Comparison of ENCODE assay signal across 20 mouse cellular contexts in genomic region chr5:96608036-96608435, GRCm38 (mm10).
DNase-seq lines count a peak whose midpoint lies in the region; ATAC-seq lines count a peak whose summit lies in the region.
"Had no signal": no experiment of that assay in that cellular context is flagged by ENCODE, and none has a peak within 500 bp of the region (broad histone marks: within the 10 kb centered on the region; RNA-seq: fewer than 3 reads in every experiment).

No protein-coding gene starts in this region.

- H3K9me3 ChIP-seq in limb, embryonic 15.5 days = no peaks in the 10 kb centered on the region
- H3K9me3 ChIP-seq in limb, embryonic 10.5 days (replicated peaks) = no peaks in the 10 kb centered on the region
- H3K9me3 ChIP-seq in midbrain, embryonic 16.5 days (replicated peaks; ENCODE audit: control insufficient read depth, low read length, poor library complexity, severe bottlenecking) = no peaks in the 10 kb centered on the region
- H3K9me3 ChIP-seq: hindbrain, embryonic 15.5 days; limb, embryonic 13.5 days; liver, embryonic 13.5 days; midbrain, embryonic 12.5 days had no signal

- H3K4me2 ChIP-seq in limb, embryonic 15.5 days = no peak overlapping the region
- H3K4me2 ChIP-seq in midbrain, embryonic 16.5 days (ENCODE audit: low read length) = no peak overlapping the region
- H3K4me2 ChIP-seq: hindbrain, embryonic 15.5 days; limb, embryonic 13.5 days; liver, embryonic 13.5 days; midbrain, embryonic 12.5 days had no signal

- H3K4me1 ChIP-seq in limb, embryonic 15.5 days = peaks cover 5% of the 10 kb centered on the region; the same call in 1 of the 2 replicates
- H3K4me1 ChIP-seq in limb, embryonic 10.5 days = peaks cover 18% of the 10 kb centered on the region; the same call in 1 of the 2 replicates
- H3K4me1 ChIP-seq in midbrain, embryonic 16.5 days (ENCODE audit: control insufficient read depth, insufficient read depth, low read length) = peaks cover 2% of the 10 kb centered on the region; the same call in 1 of the 2 replicates
- H3K4me1 ChIP-seq: hindbrain, embryonic 15.5 days; liver, embryonic 13.5 days; midbrain, embryonic 12.5 days had no signal

- no peaks in the 10 kb centered on the region for H3K27me3 ChIP-seq in limb, embryonic 15.5 days
- no peaks in the 10 kb centered on the region for H3K27me3 ChIP-seq in limb, embryonic 10.5 days (ENCODE audit: low read depth, poor library complexity, severe bottlenecking)
- H3K27me3 ChIP-seq in midbrain, embryonic 16.5 days (ENCODE audit: control insufficient read depth, insufficient read depth, low read depth, low read length) = no peaks in the 10 kb centered on the region
- H3K27me3 ChIP-seq: hindbrain, embryonic 15.5 days; limb, embryonic 13.5 days; liver, embryonic 13.5 days; midbrain, embryonic 12.5 days had no signal

- 0 out of 2 replicates have a peak overlapping the region, but pooled peaks have one; percentile 13 for H3K27ac ChIP-seq in limb, embryonic 15.5 days
- H3K27ac ChIP-seq in limb, embryonic 10.5 days = no peak overlapping the region
- no peak overlapping the region for H3K27ac ChIP-seq in midbrain, embryonic 16.5 days (ENCODE audit: low read length)
- H3K27ac ChIP-seq: gastrocnemius, adult 2 months; hindbrain, embryonic 15.5 days; limb, embryonic 13.5 days; liver, embryonic 13.5 days; midbrain, embryonic 12.5 days had no signal

- no peak overlapping the region for H3K9ac ChIP-seq in limb, embryonic 15.5 days
- H3K9ac ChIP-seq in midbrain, embryonic 16.5 days (ENCODE audit: low read depth, low read length) = no peak overlapping the region
- H3K9ac ChIP-seq: hindbrain, embryonic 15.5 days; limb, embryonic 13.5 days; liver, embryonic 13.5 days; midbrain, embryonic 12.5 days had no signal

- ATAC-seq in limb, embryonic 15.5 days (ENCODE audit: insufficient number of reproducible peaks, low FRiP score, low TSS enrichment, low read depth) = no peak
- ATAC-seq in midbrain, embryonic 16.5 days = no peak
- ATAC-seq: CD4-positive, CD25-positive, alpha-beta regulatory T cell, adult 4 months; forebrain, embryonic 16.5 days had no signal

- no peaks in the 10 kb centered on the region for H3K36me3 ChIP-seq in limb, embryonic 15.5 days
- no peaks in the 10 kb centered on the region for H3K36me3 ChIP-seq in limb, embryonic 10.5 days
- no peaks in the 10 kb centered on the region for H3K36me3 ChIP-seq in midbrain, embryonic 16.5 days (ENCODE audit: control insufficient read depth, insufficient read depth, low read length)
- H3K36me3 ChIP-seq: hindbrain, embryonic 15.5 days; limb, embryonic 13.5 days; liver, embryonic 13.5 days; midbrain, embryonic 12.5 days had no signal

- no peak overlapping the region for H3K4me3 ChIP-seq in limb, embryonic 15.5 days
- H3K4me3 ChIP-seq in limb, embryonic 10.5 days = no peak overlapping the region
- no peak overlapping the region for H3K4me3 ChIP-seq in midbrain, embryonic 16.5 days (ENCODE audit: low read depth, low read length)
- H3K4me3 ChIP-seq: gastrocnemius, adult 2 months; hindbrain, embryonic 15.5 days; limb, embryonic 13.5 days; liver, embryonic 13.5 days; midbrain, embryonic 12.5 days had no signal

- 39% methylated on average over 5 of the region's 5 CpGs for WGBS in limb, embryonic 15.5 days
- WGBS in limb, embryonic 10.5 days = 78% methylated on average over 5 of the region's 5 CpGs
- 86% methylated on average over 5 of the region's 5 CpGs for WGBS in midbrain, embryonic 16.5 days

- DNase-seq in frontal cortex, adult 2 months (ENCODE audit: extremely low spot score in 1 of 2, low spot score in 1 of 2) = peak; percentile 45 to 64
- DNase-seq in frontal cortex, postnatal 14 days (ENCODE audit: low spot score in 2 of 2) = no peak
- no peak for DNase-seq in limb, embryonic 10.5 days (ENCODE audit: low spot score)
- peak; percentile 20 for DNase-seq in mesoderm, embryonic 11.5 days (ENCODE audit: low read depth, low spot score)
- no peak for DNase-seq in ovary, postnatal 36 days (ENCODE audit: low spot score)
- DNase-seq: adrenal gland, postnatal 14 days; cerebellum, adult 8-10 months; gastrocnemius, adult 2 months; liver, embryonic 13.5 days; lung, adult 2 months; lung, postnatal 14 days; thymus, adult 2 months; thymus, postnatal 4 days had no signal

Comparison
In these comparisons a context has a peak if more than half of its experiments do, and no peak if none do; other contexts are left out.
1. DNase-seq: peak in frontal cortex, adult 2 months (2 of 2) and mesoderm, embryonic 11.5 days (single experiment); none in frontal cortex, postnatal 14 days (0 of 2), limb, embryonic 10.5 days (single experiment) and ovary, postnatal 36 days (single experiment).